Mouse (Mus musculus) heart, embryonic 14.5 days (tissue): Measurements from ENCODE around the gene Arid3b. TPM values are rescaled to one million over a fixed set of nuclear protein-coding genes. Genes with fewer than 3 reads are reported as not detected.

ENCODE experiments used
- ATAC-seq: fragments of 200-750 bp; cut with Nextera tagmentation; 2 replicates; pipeline ENCODE4 v1.8.0; 2017; ENCODE audit warnings: low read depth, moderate TSS enrichment; ENCODE audit not compliant: insufficient number of reproducible peaks, insufficient read depth, low FRiP score
- H3K27ac ChIP-seq, 2 experiments: fragments of 200-500 bp in 1 of 2; fragments of 300-500 bp in 1 of 2; sonication (generic) in 1 of 2; replicated peaks in 1 of 2; 2 replicates each; pipeline ENCODE4 v1.5.1; 2012 to 2014; ENCODE audit warnings: low read depth in 2 of 2, low read length in 2 of 2, control low read depth in 1 of 2, mild to moderate bottlenecking in 1 of 2, mixed read lengths in 1 of 2; ENCODE audit not compliant: control insufficient read depth in 1 of 2, insufficient read depth in 1 of 2
- H3K27me3 ChIP-seq: fragments of 300-500 bp; sonication (generic); 2 replicates; pipeline ENCODE4 v1.6.1; 2014; ENCODE audit warnings: mild to moderate bottlenecking, low read length, control low read depth; ENCODE audit not compliant: control insufficient read depth, insufficient read depth
- H3K36me3 ChIP-seq: fragments of 300-500 bp; sonication (generic); 2 replicates; pipeline ENCODE4 v1.6.1; 2014; ENCODE audit warnings: mild to moderate bottlenecking, control low read depth, low read length, mixed read lengths; ENCODE audit not compliant: control insufficient read depth, insufficient read depth
- H3K4me1 ChIP-seq, 2 experiments: fragments of 200-500 bp in 1 of 2; fragments of 300-500 bp in 1 of 2; sonication (generic) in 1 of 2; 2 replicates each; pipeline ENCODE4 v1.6.1; 2012 to 2014; ENCODE audit warnings: low read length in 2 of 2, control low read depth in 1 of 2, mixed read lengths in 1 of 2; ENCODE audit not compliant: control insufficient read depth in 2 of 2, insufficient read depth in 2 of 2
- H3K4me2 ChIP-seq: fragments of 300-500 bp; sonication (generic); 2 replicates; pipeline ENCODE4 v1.6.1; 2014; ENCODE audit warnings: mild to moderate bottlenecking, low read length
- H3K4me3 ChIP-seq, 2 experiments: fragments of 200-500 bp in 1 of 2; fragments of 300-500 bp in 1 of 2; sonication (generic) in 1 of 2; 2 replicates each; pipeline ENCODE4 v1.5.1; 2012 to 2014; ENCODE audit warnings: low read length in 2 of 2, mild to moderate bottlenecking in 2 of 2, control low read depth in 1 of 2, low read depth in 1 of 2, moderate library complexity in 1 of 2; ENCODE audit not compliant: control insufficient read depth in 1 of 2, insufficient read depth in 1 of 2
- H3K9ac ChIP-seq: fragments of 300-500 bp; sonication (generic); 2 replicates; pipeline ENCODE4 v1.6.1; 2014; ENCODE audit warnings: mild to moderate bottlenecking, low read length
- H3K9me3 ChIP-seq: fragments of 300-500 bp; sonication (generic); 2 replicates; pipeline ENCODE4 v1.6.1; 2016; ENCODE audit warnings: low read length, control low read depth; ENCODE audit not compliant: control insufficient read depth
- WGBS: fragments of 180-500 bp; shearing (Covaris S2); extraction: QIAGEN DNeasy Blood & Tissue Kit; methylation state at CpG from one replicate; pipeline ENCODE4 v1.1.7; 2014; 5-methylcytosine and 5-hydroxymethylcytosine counted together
- polyA plus RNA-seq: library from polyadenylated mRNA; unstranded; fragments of >200 nt; fragmentation: Nextera tagmentation; extraction: Ambion mirVana; gene quantifications from 2 replicates; pipeline ENCODE4 v1.2.1, GENCODE M21; 2014

The Arid3b gene
- polyA plus RNA-seq, 1 experiment from 2014 or later = 8.1 TPM

- H3K9me3 ChIP-seq = no peaks in the 10 kb centered on the region
- H3K9ac ChIP-seq = no peak overlapping the region
- ATAC-seq = no peak
- H3K4me3 ChIP-seq = no peak overlapping the region
- no peaks in the 10 kb centered on the region for H3K36me3 ChIP-seq
- peak overlapping the region; percentile 45 for H3K4me2 ChIP-seq
- H3K4me1 ChIP-seq = peaks cover 4 to 33% of the 10 kb centered on the region in 2 experiments; a peak in 3 of 4 replicates
- WGBS = 11% methylated on average over 2 of the region's 2 CpGs
- no peaks in the 10 kb centered on the region for H3K27me3 ChIP-seq
- H3K27ac ChIP-seq = peak overlapping the region in 1 of 2 experiments; percentile 21; a peak in 2 of 4 replicates
Observed at GRCm38 (mm10) chr9:57839032-57839431, 2.4 kb upstream of the Arid3b start.

GRCm38 (mm10) chr9:57835841-57836514 is 615 bp downstream of the Arid3b start:
- H3K27ac ChIP-seq = peak overlapping the region; percentile 71 to 81
- ATAC-seq = no peak
- H3K27me3 ChIP-seq = no peaks in the 10 kb centered on the region
- peak overlapping the region; percentile 85 for H3K9ac ChIP-seq
- no peaks in the 10 kb centered on the region for H3K9me3 ChIP-seq
- H3K4me1 ChIP-seq = peaks cover 8 to 53% of the 10 kb centered on the region in 2 experiments
- H3K36me3 ChIP-seq = peaks cover 5% of the 10 kb centered on the region; the same call in 1 of the 2 replicates
- peak overlapping the region; percentile 79 for H3K4me2 ChIP-seq
- WGBS = under 1% methylated on average over 22 of the region's 22 CpGs
- H3K4me3 ChIP-seq = peak overlapping the region; percentile 88 to 99

DNA sequence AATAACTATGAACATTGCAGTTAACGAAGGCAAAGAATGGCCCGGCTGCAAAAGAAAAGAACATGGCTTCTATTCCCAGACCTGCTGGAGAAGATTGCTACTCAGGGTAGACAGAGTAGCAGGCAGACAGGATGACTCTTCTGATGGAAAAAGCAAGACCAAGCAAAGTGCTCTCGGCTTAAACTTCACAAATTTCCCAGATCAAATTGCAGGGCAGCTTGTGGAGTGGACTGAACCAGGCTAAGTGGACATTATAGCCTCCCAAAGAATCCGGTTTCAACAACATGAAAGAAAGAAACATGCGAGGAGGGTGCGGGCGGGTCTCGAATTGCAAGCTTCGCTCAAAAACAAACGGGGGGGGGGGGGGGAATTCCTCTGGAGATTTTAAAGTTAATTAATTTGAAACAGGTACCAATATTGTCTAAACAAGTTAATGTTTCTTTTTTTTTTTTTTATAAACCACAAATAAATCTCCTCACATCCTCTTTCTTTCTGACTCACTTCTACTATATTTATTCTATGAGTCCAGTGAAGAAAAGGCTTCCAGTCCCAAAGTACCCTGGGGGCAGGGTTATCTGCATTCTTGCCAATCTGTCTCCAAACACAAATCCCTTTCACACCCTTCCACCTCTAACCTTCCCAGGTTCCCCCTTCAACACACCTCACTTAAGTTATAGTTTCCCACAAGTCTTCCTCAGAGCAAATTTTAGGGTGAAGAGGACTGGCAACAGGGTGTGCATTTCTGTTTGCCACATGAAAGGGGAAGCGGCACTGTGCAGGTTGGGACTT is 1.8 kb downstream of the Arid3b start:
- Histone ChIP-seq H3K4me2 (peak overlapping the region; percentile 79), H3K9me3 (no peaks in the 10 kb centered on the region), H3K36me3 (peaks cover 5% of the 10 kb centered on the region; the same call in 1 of the 2 replicates), H3K9ac (0 out of 2 replicates have a peak overlapping the region, but pooled peaks have one; percentile 39), H3K4me1 (peaks cover 13 to 65% of the 10 kb centered on the region in 2 experiments), H3K27me3 (no peaks in the 10 kb centered on the region), H3K4me3 (peak overlapping the region; percentile 20 to 88; a peak in 2 of 4 replicates), H3K27ac (no peak overlapping the region)
- 35% methylated on average over 11 of the region's 11 CpGs for WGBS
- ATAC-seq = no peak

GRCm38 (mm10) chr9:57833762-57834471 is 2.7 kb downstream of the Arid3b start:
- Histone ChIP-seq H3K9me3 (no peaks in the 10 kb centered on the region), H3K27ac (no peak overlapping the region), H3K27me3 (no peaks in the 10 kb centered on the region), H3K4me2 (no peak overlapping the region; the same call in 1 of the 2 replicates), H3K36me3 (peaks cover 5% of the 10 kb centered on the region; the same call in 1 of the 2 replicates), H3K4me3 (no peak overlapping the region), H3K9ac (no peak overlapping the region), H3K4me1 (peaks cover 13 to 61% of the 10 kb centered on the region in 2 experiments)
- ATAC-seq = no peak
- WGBS = 61% methylated on average over 9 of the region's 9 CpGs

DNA sequence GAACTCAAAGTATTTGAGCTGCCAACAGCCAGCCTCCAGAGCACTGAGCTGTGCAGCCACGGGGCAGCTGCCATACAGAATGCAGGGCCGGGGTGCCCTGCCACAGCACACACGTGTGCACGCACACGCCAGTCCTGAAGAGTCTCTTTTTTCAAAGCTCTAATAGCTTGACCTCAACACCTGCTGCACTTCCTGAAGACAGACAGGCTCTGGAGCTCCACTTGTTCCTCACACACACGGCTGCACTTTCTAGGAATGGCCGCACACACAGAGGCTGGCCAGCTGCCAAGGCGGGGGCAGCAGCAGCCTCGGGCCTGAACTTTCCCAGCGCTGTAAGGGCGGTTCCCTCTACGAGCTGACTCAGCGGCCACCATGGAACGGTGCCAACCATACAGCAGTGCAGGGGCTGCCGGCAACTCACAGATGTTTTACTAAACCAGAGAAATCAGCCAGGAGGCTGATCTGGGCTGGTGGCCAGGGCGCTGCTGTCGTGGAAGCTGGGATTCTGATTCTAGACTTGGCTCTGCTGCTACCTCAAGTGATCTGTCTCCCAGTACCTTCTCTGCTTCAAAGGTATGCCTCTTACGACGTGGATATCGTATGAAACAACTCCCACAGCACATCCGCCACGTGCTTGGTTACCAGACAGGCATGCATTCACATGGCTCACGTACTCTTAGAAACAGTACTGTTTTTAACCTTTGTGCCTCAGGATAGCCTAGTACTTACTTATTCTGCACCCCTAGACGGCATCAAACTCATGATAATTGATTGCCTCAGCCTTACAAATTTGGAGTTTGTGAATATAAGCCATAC is 5.1 kb downstream of the Arid3b start:
- Histone ChIP-seq H3K36me3 (peaks cover 5% of the 10 kb centered on the region; the same call in 1 of the 2 replicates), H3K27me3 (no peaks in the 10 kb centered on the region), H3K4me3 (peak overlapping the region; percentile 11 to 31), H3K9me3 (no peaks in the 10 kb centered on the region), H3K9ac (peak overlapping the region; percentile 22; the same call in 1 of the 2 replicates), H3K4me1 (peaks cover 13 to 64% of the 10 kb centered on the region in 2 experiments), H3K4me2 (peak overlapping the region; percentile 61), H3K27ac (peak overlapping the region; percentile 78 to 84)
- peak; percentile 94 for ATAC-seq
- WGBS = 4% methylated on average over 24 of the region's 24 CpGs

- Histone ChIP-seq H3K27me3 (no peaks in the 10 kb centered on the region), H3K9ac (0 out of 2 replicates have a peak overlapping the region, but pooled peaks have one; percentile 22), H3K9me3 (no peaks in the 10 kb centered on the region), H3K4me3 (no peak overlapping the region), H3K4me2 (no peak overlapping the region), H3K36me3 (peaks cover 5% of the 10 kb centered on the region; the same call in 1 of the 2 replicates), H3K27ac (no peak overlapping the region), H3K4me1 (peaks cover 12 to 57% of the 10 kb centered on the region in 2 experiments)
- no peak for ATAC-seq
- WGBS = 76% methylated on average over 6 of the region's 6 CpGs
Observed at GRCm38 (mm10) chr9:57829812-57830557, 6.6 kb downstream of the Arid3b start.
